24 mouse cellular contexts compared by ENCODE assay signal in the genomic region with DNA sequence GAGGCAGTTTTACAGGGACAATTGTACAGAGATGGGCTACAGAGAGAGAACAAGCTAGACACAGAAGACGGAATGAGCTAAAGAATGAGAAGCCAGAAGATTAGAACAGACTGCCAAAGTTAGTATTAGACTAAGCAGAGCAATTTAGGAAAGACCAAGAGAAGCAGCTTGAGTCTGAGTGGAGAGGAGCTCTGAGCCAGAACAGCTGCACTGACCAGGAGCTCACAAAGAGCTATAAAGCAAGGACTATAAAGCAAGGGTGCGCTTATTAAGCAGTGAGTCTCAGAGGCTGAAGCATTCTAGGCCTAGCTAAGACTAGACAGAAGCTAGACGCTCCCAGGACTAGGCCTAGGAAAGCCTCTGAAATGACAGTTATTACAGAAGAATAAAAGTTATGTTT.
"Had no signal": no experiment of that assay in that cellular context is flagged by ENCODE, and none has a peak within 500 bp of the region (broad histone marks: within the 10 kb centered on the region; RNA-seq: fewer than 3 reads in every experiment).

No protein-coding gene starts in this region.

- ATAC-seq: hindbrain, postnatal 0 days; intestine, postnatal 0 days had no signal

- H3K9ac ChIP-seq: heart, embryonic 13.5 days; heart, embryonic 15.5 days; hindbrain, embryonic 13.5 days; hindbrain, embryonic 15.5 days; limb, embryonic 12.5 days; liver, embryonic 13.5 days had no signal

- H3K36me3 ChIP-seq: heart, embryonic 13.5 days; heart, embryonic 15.5 days; hindbrain, embryonic 13.5 days; hindbrain, embryonic 15.5 days; limb, embryonic 10.5 days; limb, embryonic 12.5 days; liver, embryonic 13.5 days had no signal

- H3K27me3 ChIP-seq: heart, embryonic 13.5 days; heart, embryonic 15.5 days; hindbrain, embryonic 13.5 days; hindbrain, embryonic 15.5 days; limb, embryonic 12.5 days; liver, embryonic 13.5 days had no signal

- H3K9me3 ChIP-seq: heart, embryonic 13.5 days; heart, embryonic 15.5 days; hindbrain, embryonic 13.5 days; hindbrain, embryonic 15.5 days; limb, embryonic 10.5 days; limb, embryonic 12.5 days; liver, embryonic 13.5 days had no signal

- H3K27ac ChIP-seq: heart, adult 2 months; heart, embryonic 15.5 days; hindbrain, embryonic 13.5 days; hindbrain, embryonic 15.5 days; hindbrain, postnatal 0 days; layer of hippocampus, adult 2 months; left cerebral cortex, adult 2 months; limb, embryonic 10.5 days; limb, embryonic 12.5 days; liver, embryonic 13.5 days had no signal

- H3K4me2 ChIP-seq: heart, embryonic 11.5 days; heart, embryonic 13.5 days; heart, embryonic 15.5 days; hindbrain, embryonic 13.5 days; hindbrain, embryonic 15.5 days; limb, embryonic 12.5 days; liver, embryonic 11.5 days; liver, embryonic 13.5 days had no signal

- H3K4me3 ChIP-seq: heart, adult 2 months; heart, embryonic 13.5 days; heart, embryonic 15.5 days; hindbrain, embryonic 13.5 days; hindbrain, embryonic 15.5 days; layer of hippocampus, adult 2 months; left cerebral cortex, adult 2 months; limb, embryonic 10.5 days; limb, embryonic 12.5 days; liver, embryonic 13.5 days had no signal

- H3K4me1 ChIP-seq: liver, embryonic 13.5 days had no signal

- DNase-seq: gastrocnemius, postnatal 14 days; gastrocnemius, postnatal 36 days; heart, adult 11 months; heart, adult 2 months; heart, postnatal 14 days; heart, postnatal 36 days; kidney, adult 18-20 months; kidney, adult 8-10 months; kidney, postnatal 25 days; kidney, postnatal 4 days; liver; liver, embryonic 13.5 days had no signal
